Mouse (Mus musculus) limb, embryonic 11.5 days (tissue): ENCODE measurements around the gene Eif4g3. TPM values are rescaled to one million over a fixed set of nuclear protein-coding genes. Genes with fewer than 3 reads are reported as not detected.

Experiments used
- ATAC-seq: fragments of 200-750 bp; cut with Nextera tagmentation; 2 replicates; pipeline ENCODE4 v1.8.0; 2017; ENCODE audit warnings: low read depth; ENCODE audit not compliant: insufficient number of reproducible peaks, low FRiP score, low TSS enrichment
- DNase-seq: peaks from one replicate; pipeline ENCODE4 v3.0.0-alpha.2; 2015; ENCODE audit warnings: low spot score
- H3K27ac ChIP-seq: fragments of 300-500 bp; sonication (generic); replicated peaks from 2 replicates; pipeline ENCODE4 v1.5.1; 2014; ENCODE audit warnings: low read depth, mild to moderate bottlenecking, low read length
- H3K27me3 ChIP-seq: fragments of 300-500 bp; sonication (generic); 2 replicates; pipeline ENCODE4 v1.6.1; 2014; ENCODE audit warnings: mild to moderate bottlenecking, low read length, mixed read lengths; ENCODE audit not compliant: control insufficient read depth, insufficient read depth
- H3K36me3 ChIP-seq: fragments of 300-500 bp; sonication (generic); 2 replicates; pipeline ENCODE4 v1.6.1; 2014; ENCODE audit warnings: mild to moderate bottlenecking, low read length, moderate library complexity, mixed read lengths; ENCODE audit not compliant: control insufficient read depth, insufficient read depth
- H3K4me1 ChIP-seq: fragments of 300-500 bp; sonication (generic); 2 replicates; pipeline ENCODE4 v1.6.1; 2014; ENCODE audit warnings: low read length, mixed read lengths; ENCODE audit not compliant: control insufficient read depth, insufficient read depth
- H3K4me2 ChIP-seq: fragments of 300-500 bp; sonication (generic); 2 replicates; pipeline ENCODE4 v1.6.1; 2014; ENCODE audit warnings: low read depth, mild to moderate bottlenecking, moderate library complexity; ENCODE audit not compliant: severe bottlenecking
- H3K4me3 ChIP-seq: fragments of 300-500 bp; sonication (generic); 2 replicates; pipeline ENCODE4 v1.5.1; 2014; ENCODE audit warnings: low read depth, low read length
- H3K9ac ChIP-seq: fragments of 300-500 bp; sonication (generic); 2 replicates; pipeline ENCODE4 v1.6.1; 2014; ENCODE audit warnings: mild to moderate bottlenecking, low read length
- H3K9me3 ChIP-seq: fragments of 300-500 bp; sonication (generic); 2 replicates; pipeline ENCODE4 v1.6.1; 2016; ENCODE audit warnings: low read length; ENCODE audit not compliant: control insufficient read depth
- WGBS: fragments of 180-500 bp; shearing (Covaris S2); extraction: QIAGEN DNeasy Blood & Tissue Kit; methylation state at CpG from one replicate; pipeline ENCODE4 v1.1.7; 2014; 5-methylcytosine and 5-hydroxymethylcytosine counted together
- polyA plus RNA-seq: library from polyadenylated mRNA; unstranded; fragments of >200 nt; fragmentation: Nextera tagmentation; extraction: Ambion mirVana; gene quantifications from 2 replicates; pipeline ENCODE4 v1.2.1, GENCODE M21; 2014

Gene Eif4g3
- polyA plus RNA-seq, 1 experiment from 2014 or later: 45.5 TPM

GRCm38 (mm10) chr4:138037896-138038295 lies 45.1 kb downstream of the Eif4g3 start:
- Histone ChIP-seq H3K36me3 (peaks cover 2% of the 10 kb centered on the region; the same call in 1 of the 2 replicates), H3K27ac (no peak overlapping the region), H3K4me3 (no peak overlapping the region), H3K27me3 (no peaks in the 10 kb centered on the region), H3K4me2 (no peak overlapping the region), H3K4me1 (no peaks in the 10 kb centered on the region), H3K9me3 (no peaks in the 10 kb centered on the region), H3K9ac (no peak overlapping the region)
- ATAC-seq (no peak), DNase-seq (no peak)
- WGBS: 78% methylated on average over 1 of the region's 1 CpGs

DNA sequence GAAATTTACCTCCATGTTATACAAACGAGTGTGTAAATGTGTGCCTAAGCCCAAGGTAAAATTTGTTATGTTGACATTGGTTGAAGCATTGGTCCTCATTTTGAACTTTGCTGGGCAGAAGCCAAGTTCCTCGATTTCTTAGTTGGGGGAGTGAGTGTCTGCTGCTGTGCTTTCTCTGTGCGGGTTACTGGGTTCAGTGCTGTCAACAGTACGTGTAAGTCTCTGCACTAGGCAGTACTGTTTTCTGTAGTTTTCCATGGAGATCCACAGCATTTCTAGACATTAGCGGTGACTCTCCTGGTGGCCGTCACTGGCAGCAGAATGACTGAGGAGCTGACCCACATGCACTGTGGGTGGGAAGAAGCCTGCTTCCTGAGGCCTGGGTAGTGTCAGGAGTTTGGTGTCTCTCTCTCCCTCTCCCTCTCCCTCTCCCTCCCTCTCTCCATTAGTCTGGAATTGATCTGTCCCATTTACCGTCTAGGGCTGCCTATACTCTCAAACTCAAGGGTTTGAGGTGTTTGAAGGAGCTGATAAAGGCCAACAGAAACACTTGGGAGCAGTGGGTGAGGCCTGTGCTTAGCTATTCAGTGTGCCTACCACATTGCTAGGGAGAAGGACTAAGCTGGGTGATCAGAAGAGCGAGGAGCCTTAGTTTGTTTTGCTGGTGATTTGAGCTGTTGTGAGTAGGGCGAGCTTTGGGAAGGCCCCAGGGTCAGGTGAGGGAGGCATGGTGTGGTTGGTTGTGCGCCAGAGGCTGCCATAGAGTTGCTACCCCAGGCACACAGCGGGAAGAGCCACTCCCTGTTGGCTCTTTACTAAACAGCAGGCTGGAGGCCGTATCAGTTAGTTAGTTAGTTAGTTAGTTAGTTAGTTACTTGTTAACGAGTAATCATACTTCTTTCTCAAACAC lies 45.8 kb downstream of the Eif4g3 start:
- no peak for DNase-seq
- H3K9me3 ChIP-seq: no peaks in the 10 kb centered on the region
- H3K4me1 ChIP-seq: no peaks in the 10 kb centered on the region
- no peak overlapping the region for H3K27ac ChIP-seq
- no peaks in the 10 kb centered on the region; the same call in 1 of the 2 replicates for H3K36me3 ChIP-seq
- no peak overlapping the region for H3K4me2 ChIP-seq
- no peak overlapping the region for H3K4me3 ChIP-seq
- no peaks in the 10 kb centered on the region for H3K27me3 ChIP-seq
- WGBS: 78% methylated on average over 13 of the region's 13 CpGs
- H3K9ac ChIP-seq: no peak overlapping the region
- ATAC-seq: no peak

DNA sequence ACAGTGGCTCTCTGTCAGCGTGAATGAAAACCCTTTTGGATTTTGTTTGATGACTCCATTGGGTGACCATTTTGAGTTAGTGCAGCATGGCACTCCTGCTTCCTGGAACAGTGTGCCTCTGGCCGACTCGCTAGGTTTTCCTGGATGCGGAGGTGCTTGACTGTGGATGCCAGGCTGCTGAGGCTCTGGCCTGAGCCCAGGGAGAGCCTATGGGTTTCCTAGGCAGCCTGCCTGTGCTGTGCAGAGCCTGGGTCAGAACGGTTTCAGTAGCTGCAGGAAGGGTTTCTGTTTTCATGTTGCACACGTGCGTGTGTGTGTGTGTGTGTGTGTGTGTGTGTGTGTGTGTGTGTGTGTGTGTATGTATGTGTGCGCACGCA lies 46.4 kb downstream of the Eif4g3 start:
- H3K36me3 ChIP-seq: no peaks in the 10 kb centered on the region; the same call in 1 of the 2 replicates
- H3K27me3 ChIP-seq: no peaks in the 10 kb centered on the region
- H3K4me1 ChIP-seq: no peaks in the 10 kb centered on the region

GRCm38 (mm10) chr4:138040589-138040988 lies 47.8 kb downstream of the Eif4g3 start:
- DNase-seq (no peak), ATAC-seq (no peak)
- peaks cover 7% of the 10 kb centered on the region for H3K36me3 ChIP-seq
- no peak overlapping the region for H3K4me3 ChIP-seq
- H3K9ac ChIP-seq: no peak overlapping the region
- no peaks in the 10 kb centered on the region for H3K9me3 ChIP-seq
- no peaks in the 10 kb centered on the region for H3K27me3 ChIP-seq
- WGBS: 94% methylated on average over 3 of the region's 3 CpGs
- H3K27ac ChIP-seq: no peak overlapping the region
- no peaks in the 10 kb centered on the region for H3K4me1 ChIP-seq
- H3K4me2 ChIP-seq: no peak overlapping the region

More for the DNA sequence above, 46.4 kb downstream of the Eif4g3 start:
- no peak overlapping the region for H3K9ac ChIP-seq
- no peaks in the 10 kb centered on the region for H3K9me3 ChIP-seq
- no peak overlapping the region for H3K4me3 ChIP-seq
- DNase-seq (no peak), ATAC-seq (no peak)
- 88% methylated on average over 9 of the region's 9 CpGs for WGBS
- H3K27ac ChIP-seq: no peak overlapping the region
- H3K4me2 ChIP-seq: no peak overlapping the region

DNA sequence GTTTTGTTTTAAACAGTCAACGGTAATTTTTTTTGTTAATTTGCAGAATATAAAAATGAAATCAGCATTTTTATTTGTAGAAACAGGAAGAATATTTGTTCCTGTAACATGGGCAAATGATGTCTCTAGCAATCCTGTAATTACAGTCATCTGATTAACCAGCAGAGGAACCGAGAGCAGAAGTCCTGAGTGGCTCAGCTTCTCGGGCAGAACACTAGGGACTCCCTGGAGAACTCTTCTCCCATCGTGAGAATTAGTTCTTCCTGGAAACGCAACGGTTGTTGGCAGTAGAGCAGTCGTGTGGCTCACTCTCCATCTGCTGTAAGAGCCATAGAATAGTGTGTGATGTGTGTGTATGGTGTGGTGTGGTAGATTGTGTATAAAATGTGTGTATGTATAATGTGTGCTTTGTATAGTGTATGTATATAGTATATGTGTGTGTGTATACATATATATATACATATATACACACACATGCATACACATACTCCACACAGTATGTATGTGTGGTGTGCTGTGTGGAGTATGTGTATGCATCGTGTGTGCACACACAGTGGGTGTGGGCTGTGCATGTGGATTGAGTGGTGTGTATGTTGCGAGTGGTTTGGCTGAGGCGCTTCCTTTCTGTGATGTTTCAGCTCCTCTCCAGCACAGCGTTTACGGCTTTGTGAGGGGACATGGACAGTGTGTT lies 48.9 kb downstream of the Eif4g3 start:
- Histone ChIP-seq H3K4me2 (no peak overlapping the region), H3K36me3 (peaks cover 14% of the 10 kb centered on the region), H3K9me3 (no peaks in the 10 kb centered on the region), H3K9ac (no peak overlapping the region), H3K27ac (no peak overlapping the region), H3K27me3 (no peaks in the 10 kb centered on the region), H3K4me3 (no peak overlapping the region), H3K4me1 (no peaks in the 10 kb centered on the region)
- 89% methylated on average over 12 of the region's 12 CpGs for WGBS
- DNase-seq (no peak), ATAC-seq (no peak)

GRCm38 (mm10) chr4:138042257-138042589 lies 49.4 kb downstream of the Eif4g3 start:
- Histone ChIP-seq H3K27ac (no peak overlapping the region), H3K27me3 (no peaks in the 10 kb centered on the region), H3K4me1 (no peaks in the 10 kb centered on the region), H3K36me3 (peaks cover 16% of the 10 kb centered on the region), H3K4me3 (no peak overlapping the region), H3K9me3 (no peaks in the 10 kb centered on the region), H3K4me2 (no peak overlapping the region), H3K9ac (no peak overlapping the region)
- DNase-seq (no peak), ATAC-seq (no peak)
- 63% methylated on average over 2 of the region's 2 CpGs for WGBS

- ATAC-seq (no peak), DNase-seq (no peak)
- H3K27ac ChIP-seq: no peak overlapping the region
- H3K4me2 ChIP-seq: no peak overlapping the region
- no peak overlapping the region for H3K9ac ChIP-seq
- H3K4me1 ChIP-seq: no peaks in the 10 kb centered on the region
- H3K4me3 ChIP-seq: no peak overlapping the region
- H3K27me3 ChIP-seq: no peaks in the 10 kb centered on the region
- peaks cover 16% of the 10 kb centered on the region for H3K36me3 ChIP-seq
- 95% methylated on average over 5 of the region's 5 CpGs for WGBS
- no peaks in the 10 kb centered on the region for H3K9me3 ChIP-seq
Measured at GRCm38 (mm10) chr4:138042625-138043024, 49.8 kb downstream of the Eif4g3 start.

GRCm38 (mm10) chr4:138044841-138045500 lies 52.1 kb downstream of the Eif4g3 start:
- no peak overlapping the region for H3K27ac ChIP-seq
- H3K9me3 ChIP-seq: no peaks in the 10 kb centered on the region
- no peaks in the 10 kb centered on the region for H3K27me3 ChIP-seq
- H3K4me3 ChIP-seq: no peak overlapping the region
- ATAC-seq: no peak
- no peak overlapping the region for H3K9ac ChIP-seq
- peaks cover 16% of the 10 kb centered on the region for H3K36me3 ChIP-seq
- H3K4me2 ChIP-seq: no peak overlapping the region
- no peaks in the 10 kb centered on the region for H3K4me1 ChIP-seq
- no peak for DNase-seq
- WGBS: 97% methylated on average over 16 of the region's 16 CpGs
